In the genomic region with DNA sequence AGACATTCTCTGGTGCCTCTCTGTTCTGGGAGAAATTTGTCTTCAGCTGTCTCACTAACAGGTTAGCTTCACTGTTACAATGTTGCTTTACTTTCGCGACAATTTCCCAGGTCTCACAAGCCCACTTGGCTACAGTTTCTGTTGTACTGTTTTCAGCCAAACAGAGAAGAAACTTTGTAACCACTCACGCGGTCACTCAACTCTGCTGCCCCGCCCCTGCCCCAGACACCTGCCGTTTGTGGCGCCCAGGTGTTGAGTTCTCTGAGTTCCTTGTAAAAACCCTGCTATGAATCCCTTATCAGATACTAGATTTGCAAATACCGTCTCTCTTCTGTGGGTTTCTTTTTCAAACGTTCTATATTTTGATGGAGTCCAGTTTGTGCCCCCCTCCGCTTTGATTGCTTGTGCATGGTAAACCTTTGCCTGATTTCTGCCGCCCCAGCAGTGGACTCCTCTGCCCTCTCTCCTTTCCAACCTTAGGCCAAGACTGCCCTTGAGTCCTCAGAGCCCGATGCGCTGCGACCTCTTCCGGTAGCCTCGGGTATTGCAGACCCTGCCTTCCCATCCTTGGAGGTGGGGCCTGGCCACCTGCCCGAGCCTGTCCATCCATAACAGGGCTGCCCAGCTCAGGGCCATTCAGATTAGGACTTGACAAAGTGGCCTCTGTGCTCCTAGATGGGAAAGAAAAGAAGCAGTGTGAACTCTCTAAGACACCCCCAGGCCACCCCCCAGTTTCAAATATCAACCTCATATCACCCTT, we compare ENCODE assay signal across 7 mouse cellular contexts. TPM values are rescaled to one million over a fixed set of nuclear protein-coding genes. Genes with fewer than 3 reads are reported as not detected.
DNase-seq lines count a peak whose midpoint lies in the region; ATAC-seq and TF ChIP-seq lines count a peak whose summit lies in the region.

No protein-coding gene starts in this region.

- peak; percentile 94 for DNase-seq in adrenal gland, adult 18-20 months (ENCODE audit: low spot score in 2 of 2)
- DNase-seq in embryo, embryonic 11.5 days (ENCODE audit: low read depth, low spot score): peak; percentile 51
- DNase-seq in kidney, adult 2 months: peak; percentile 97
- DNase-seq in limb, embryonic 10.5 days (ENCODE audit: low spot score): peak; percentile 92
- DNase-seq in spleen, adult 18-20 months: peak; percentile 44 to 75

- no peak overlapping the region for H3K4me3 ChIP-seq in kidney, adult 2 months (ENCODE audit: insufficient read depth, low read depth, low read length)
- H3K4me3 ChIP-seq in limb, embryonic 10.5 days: no peak overlapping the region
- no peak overlapping the region for H3K4me3 ChIP-seq in midbrain, embryonic 16.5 days (ENCODE audit: low read depth, low read length)

- H3K27me3 ChIP-seq in kidney, adult 2 months (replicated peaks; ENCODE audit: control insufficient read depth, insufficient read depth, low read length): no peaks in the 10 kb centered on the region
- 0 out of 2 replicates have a peak, but pooled peaks cover 7% of the 10 kb centered on the region for H3K27me3 ChIP-seq in limb, embryonic 10.5 days (ENCODE audit: low read depth, poor library complexity, severe bottlenecking)
- H3K27me3 ChIP-seq in midbrain, embryonic 16.5 days (ENCODE audit: control insufficient read depth, insufficient read depth, low read depth, low read length): no peaks in the 10 kb centered on the region

- no peaks in the 10 kb centered on the region for H3K9me3 ChIP-seq in limb, embryonic 10.5 days (replicated peaks)
- H3K9me3 ChIP-seq in midbrain, embryonic 16.5 days (replicated peaks; ENCODE audit: control insufficient read depth, low read length, poor library complexity, severe bottlenecking): no peaks in the 10 kb centered on the region

- H3K9ac ChIP-seq in midbrain, embryonic 16.5 days (ENCODE audit: low read depth, low read length): no peak overlapping the region

- no peak for TF ChIP-seq POLR2A in kidney, adult 2 months (IDR thresholded peaks at IDR 0.05; ENCODE audit: low read depth, low read length)

- H3K4me1 ChIP-seq in kidney, adult 2 months (ENCODE audit: control insufficient read depth, insufficient read depth, low read length): peaks cover 3% of the 10 kb centered on the region; the same call in 1 of the 2 replicates
- H3K4me1 ChIP-seq in limb, embryonic 10.5 days: peaks cover 13% of the 10 kb centered on the region; the same call in 1 of the 2 replicates
- no peaks in the 10 kb centered on the region for H3K4me1 ChIP-seq in midbrain, embryonic 16.5 days (ENCODE audit: control insufficient read depth, insufficient read depth, low read length)

- H3K36me3 ChIP-seq in kidney, adult 2 months (ENCODE audit: control insufficient read depth, insufficient read depth, low read length): no peaks in the 10 kb centered on the region
- no peaks in the 10 kb centered on the region for H3K36me3 ChIP-seq in limb, embryonic 10.5 days
- no peaks in the 10 kb centered on the region for H3K36me3 ChIP-seq in midbrain, embryonic 16.5 days (ENCODE audit: control insufficient read depth, insufficient read depth, low read length)

- 19% methylated on average over 17 of the region's 17 CpGs for WGBS in kidney, adult 2 months
- 18% methylated on average over 17 of the region's 17 CpGs for WGBS in limb, embryonic 10.5 days
- 23% methylated on average over 17 of the region's 17 CpGs for WGBS in midbrain, embryonic 16.5 days

- peak; percentile 96; the same call in 1 of the 2 replicates for TF ChIP-seq CTCF in kidney, adult 2 months (conservative IDR thresholded peaks at IDR 0.05; ENCODE audit: insufficient read depth, insufficient read length, low read depth, low read length)

- ATAC-seq in granulocyte monocyte progenitor cell, adult 5-6 weeks (replicated peaks; ENCODE audit: poor library complexity, severe bottlenecking): peak; percentile 73
- peak; percentile 44; the same call in 1 of the 2 replicates for ATAC-seq in midbrain, embryonic 16.5 days

- no peak overlapping the region for H3K27ac ChIP-seq in kidney, adult 2 months (ENCODE audit: insufficient read depth, low read depth, low read length)
- no peak overlapping the region for H3K27ac ChIP-seq in limb, embryonic 10.5 days
- H3K27ac ChIP-seq in midbrain, embryonic 16.5 days (ENCODE audit: low read length): no peak overlapping the region

- no peak overlapping the region for H3K4me2 ChIP-seq in midbrain, embryonic 16.5 days (ENCODE audit: low read length)

RNA-seq across cellular contexts. Expression of gene Ninj1, which starts 17.7 kb away (rescaled TPM):
- total RNA-seq in adrenal gland, adult 18-20 months (2021): 10 to 100 TPM; 60.6 to 78.3 TPM
- 52.5 and 96.9 TPM in 2 replicates for total RNA-seq in granulocyte monocyte progenitor cell, adult 5-6 weeks (2014; fragmentation: Nextera tagmentation)
- total RNA-seq in granulocyte monocyte progenitor cell, adult 5-6 weeks (2017): 44.6 and 48.6 TPM in 2 replicates
- 735 and 1,000 TPM in 2 replicates for polyA plus RNA-seq in kidney, adult 2 months (2012; rRNA removed)
- polyA plus RNA-seq in limb, embryonic 10.5 days (2016; fragmentation: Nextera tagmentation; extraction: Ambion mirVana): 22.2 and 23.3 TPM in 2 replicates
- 19.3 and 22.3 TPM in 2 replicates for polyA plus RNA-seq in midbrain, embryonic 16.5 days (2015; fragmentation: Nextera tagmentation; extraction: Ambion mirVana)

RNA-seq across cellular contexts. Expression of gene Wnk2, which starts 21.8 kb away (rescaled TPM):
- total RNA-seq in adrenal gland, adult 18-20 months (2021): 1 to 10 TPM; 2.3 TPM
- not detected in 2 replicates for total RNA-seq in granulocyte monocyte progenitor cell, adult 5-6 weeks (2014; fragmentation: Nextera tagmentation)
- not detected in 2 replicates for total RNA-seq in granulocyte monocyte progenitor cell, adult 5-6 weeks (2017)
- polyA plus RNA-seq in kidney, adult 2 months (2012; rRNA removed): 2.3 and 2.7 TPM in 2 replicates
- 1.1 and 1.3 TPM in 2 replicates for polyA plus RNA-seq in limb, embryonic 10.5 days (2016; fragmentation: Nextera tagmentation; extraction: Ambion mirVana)
- polyA plus RNA-seq in midbrain, embryonic 16.5 days (2015; fragmentation: Nextera tagmentation; extraction: Ambion mirVana): 20.8 TPM in 2 replicates

RNA-seq across cellular contexts. Expression of gene Card19, which starts 46.2 kb away (rescaled TPM):
- 10 to 100 TPM; 53.2 to 60.3 TPM for total RNA-seq in adrenal gland, adult 18-20 months (2021)
- total RNA-seq in granulocyte monocyte progenitor cell, adult 5-6 weeks (2014; fragmentation: Nextera tagmentation): 24.3 and 26.4 TPM in 2 replicates
- 22.3 and 22.4 TPM in 2 replicates for total RNA-seq in granulocyte monocyte progenitor cell, adult 5-6 weeks (2017)
- polyA plus RNA-seq in kidney, adult 2 months (2012; rRNA removed): 108 and 124 TPM in 2 replicates
- polyA plus RNA-seq in limb, embryonic 10.5 days (2016; fragmentation: Nextera tagmentation; extraction: Ambion mirVana): 23.6 and 29.2 TPM in 2 replicates
- polyA plus RNA-seq in midbrain, embryonic 16.5 days (2015; fragmentation: Nextera tagmentation; extraction: Ambion mirVana): 26.5 and 27.6 TPM in 2 replicates

Comparison
In these comparisons a context has a peak if more than half of its experiments do, and no peak if none do; other contexts are left out.
1. RNA of gene Ninj1, which starts 17.7 kb away (polyA plus RNA-seq): 735 to 1,000 TPM in kidney, adult 2 months; 22.2 to 23.3 TPM in limb, embryonic 10.5 days and 19.3 to 22.3 TPM in midbrain, embryonic 16.5 days; every median in the first group is over 10 times any median in the second.
2. Peak in every context shown above with its lines, with median percentiles within 50 percentile points of each other: DNase-seq.